Mouse (Mus musculus): Measurements from ENCODE around the gene Zbtb8b.

DNA sequence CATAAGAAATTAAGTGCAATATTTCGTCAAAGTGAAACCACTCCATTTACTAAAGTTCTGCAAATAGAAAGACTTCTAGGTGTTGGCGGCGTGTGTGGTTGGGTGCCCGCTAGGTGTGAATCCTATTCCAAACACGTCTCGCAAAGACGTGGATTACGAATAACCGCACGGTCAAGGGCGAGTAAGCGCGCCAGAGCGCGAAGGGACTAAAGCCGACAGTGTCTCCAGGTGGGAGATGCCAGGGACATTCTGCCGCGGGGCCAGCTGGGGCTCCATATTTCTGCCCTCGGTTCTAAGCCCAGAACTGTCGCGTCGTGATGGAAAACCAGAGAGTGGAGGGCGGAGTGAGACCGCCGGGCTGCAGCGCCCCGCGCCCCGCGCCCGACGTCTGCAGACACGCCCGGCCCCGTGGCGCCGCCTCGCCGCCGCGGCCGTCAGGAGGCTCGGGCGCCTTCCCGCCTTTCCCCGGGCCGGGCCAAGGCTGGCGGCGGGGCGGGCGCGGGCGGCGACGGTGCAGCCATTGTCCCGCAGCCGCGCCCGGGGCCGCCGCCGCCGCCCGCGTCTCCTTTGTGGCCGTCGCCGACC, 63.6 kb downstream of the Zbtb8b start:
- no peak for TF ChIP-seq EP300 (IDR thresholded peaks at IDR 0.05; ENCODE audit: low read depth)
- TF ChIP-seq CTCF (IDR thresholded peaks at IDR 0.05; ENCODE audit: low read depth): no peak

Data from liver, embryonic 14.5 days (tissue).